Mouse (Mus musculus) frontal cortex, postnatal 25 days (tissue): Measurements from ENCODE around the gene Rac3.
A peak's percentile ranks its signal among the peaks of the same experiment; 100 is the strongest.
"Not testable (repeated sequence)": the region's sequence is repeated elsewhere in the genome, so short reads cannot be mapped to it uniquely, and the experiment has no call there.

ENCODE experiments used
- DNase-seq, 2 experiments: peaks; one replicate each; pipeline ENCODE4 v3.0.0; 2022; ENCODE audit warnings: low spot score in 2 of 2

Rac3 gene

DNA sequence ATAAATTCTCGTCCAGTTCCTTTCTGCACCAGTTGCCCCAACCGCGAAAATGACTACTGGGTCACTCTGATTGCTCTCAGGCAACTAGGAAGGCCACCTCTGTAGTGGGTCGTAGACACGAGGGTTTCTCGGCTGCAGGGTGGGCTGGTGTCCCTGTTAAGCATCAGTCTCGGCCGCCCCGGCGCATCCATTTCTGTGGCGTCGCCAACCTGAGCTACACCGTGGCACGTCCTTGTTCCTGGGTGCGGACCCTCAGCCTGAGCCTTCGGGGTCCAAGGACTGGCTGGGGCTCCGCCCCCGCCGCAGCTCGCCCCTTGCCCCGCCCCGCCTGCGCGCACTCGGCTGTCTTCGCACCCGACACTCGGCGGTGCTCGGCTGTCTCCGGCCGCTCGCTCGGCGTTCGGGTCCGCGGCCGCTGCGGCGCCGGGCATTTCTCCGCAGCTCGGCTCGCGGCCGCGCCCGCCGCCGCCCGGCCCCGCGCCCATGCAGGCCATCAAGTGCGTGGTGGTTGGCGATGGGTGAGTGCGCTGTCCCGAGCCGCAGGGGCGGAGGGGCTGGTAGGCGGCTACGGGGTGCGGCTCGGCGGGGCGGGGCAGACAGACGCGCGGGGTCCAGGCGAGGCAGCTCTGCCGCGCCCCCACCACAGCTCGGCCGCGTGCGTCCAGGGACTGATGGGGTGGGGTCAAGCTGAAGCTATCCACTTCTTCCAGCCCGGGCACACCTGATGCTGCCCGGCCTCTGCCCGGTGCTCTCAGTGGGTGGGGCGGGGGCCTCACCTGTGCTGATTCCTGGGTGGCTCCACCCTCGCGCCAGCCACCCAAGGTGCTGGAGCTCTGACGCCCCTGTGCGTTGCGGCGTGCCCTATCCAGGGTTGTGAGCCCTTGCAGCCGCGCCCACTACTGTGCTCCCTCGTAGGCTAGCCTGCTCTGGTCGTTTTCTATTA, at the start of gene Rac3:
TSS of gene Rac3 (plus strand) at position 347 of the 943 bp plus-strand sequence.
- DNase-seq: peak in 1 of 2 experiments; percentile 43

DNA sequence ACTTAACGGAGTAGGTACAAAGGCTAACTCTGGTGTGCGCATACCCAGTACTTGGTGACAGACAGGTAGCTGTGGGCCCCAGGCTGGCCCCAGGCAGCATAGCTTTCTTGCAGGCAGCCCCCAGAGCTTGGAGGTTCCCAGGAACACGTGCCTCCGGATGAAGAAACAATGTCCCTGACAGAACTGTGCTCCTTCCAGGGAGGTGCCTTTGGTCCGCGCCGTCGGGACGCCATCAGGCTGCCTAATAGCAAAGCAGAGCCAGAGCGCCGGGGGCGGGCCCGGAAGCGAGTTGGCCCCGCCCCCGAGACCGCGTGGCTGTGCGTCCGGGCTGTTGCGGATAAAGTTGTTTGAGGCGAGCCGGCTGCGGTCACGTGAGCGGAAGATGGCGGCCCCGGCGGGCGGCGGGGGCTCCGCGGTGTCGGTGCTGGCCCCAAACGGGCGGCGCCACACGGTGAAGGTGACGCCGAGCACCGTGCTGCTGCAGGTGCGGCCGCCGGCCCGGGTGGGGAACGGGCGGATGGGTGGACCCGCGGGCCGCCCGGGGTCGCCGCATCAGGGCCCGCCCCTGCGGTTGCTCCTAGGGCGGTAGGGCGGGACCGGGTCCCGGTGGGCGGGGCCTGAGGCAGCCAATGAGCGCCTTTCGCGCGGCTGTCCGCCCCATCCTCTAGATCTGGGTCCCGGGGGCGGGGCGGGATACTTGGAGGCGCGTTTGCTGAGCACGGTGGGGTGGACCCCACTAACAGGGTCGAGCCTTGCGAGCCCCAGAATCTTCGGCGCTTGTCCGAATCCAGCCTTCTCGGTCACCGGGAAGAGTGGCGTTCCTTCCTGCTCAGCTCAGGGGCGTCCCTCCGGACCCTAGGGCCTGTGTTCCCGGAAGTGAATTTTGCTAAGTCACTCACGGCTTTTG, 48.3 kb upstream of the Rac3 start, which contains the start of gene Aspscr1:
TSS of gene Aspscr1 (plus strand) at position 287 of the 907 bp plus-strand sequence.
- peak; percentile 85 to 86 for DNase-seq

DNA sequence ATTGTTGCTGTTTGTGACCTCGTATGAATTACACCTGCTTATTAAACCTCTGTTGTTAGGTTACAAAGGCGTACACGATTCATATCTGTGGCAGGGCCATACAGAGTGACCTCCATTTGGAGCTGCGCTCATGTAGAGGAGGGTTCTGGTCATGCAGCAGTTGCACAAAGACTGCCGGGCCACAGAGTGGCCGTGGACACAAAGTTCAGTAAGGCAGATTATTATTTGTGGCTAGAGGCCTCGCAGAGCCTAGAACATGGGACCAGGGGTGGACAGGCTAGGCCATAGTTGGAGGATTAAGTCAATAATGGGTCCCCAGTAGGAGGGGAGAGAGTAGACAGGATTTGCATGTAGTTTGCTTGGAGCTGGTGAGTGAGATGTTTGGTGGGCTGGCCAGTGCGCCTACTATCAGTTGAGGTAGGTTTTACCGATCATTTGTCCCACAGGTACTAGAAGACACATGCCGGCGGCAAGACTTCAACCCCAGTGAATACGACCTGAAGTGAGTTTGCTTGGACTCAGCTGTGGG, 47.6 kb upstream of the Rac3 start:
- no peak for DNase-seq

DNA sequence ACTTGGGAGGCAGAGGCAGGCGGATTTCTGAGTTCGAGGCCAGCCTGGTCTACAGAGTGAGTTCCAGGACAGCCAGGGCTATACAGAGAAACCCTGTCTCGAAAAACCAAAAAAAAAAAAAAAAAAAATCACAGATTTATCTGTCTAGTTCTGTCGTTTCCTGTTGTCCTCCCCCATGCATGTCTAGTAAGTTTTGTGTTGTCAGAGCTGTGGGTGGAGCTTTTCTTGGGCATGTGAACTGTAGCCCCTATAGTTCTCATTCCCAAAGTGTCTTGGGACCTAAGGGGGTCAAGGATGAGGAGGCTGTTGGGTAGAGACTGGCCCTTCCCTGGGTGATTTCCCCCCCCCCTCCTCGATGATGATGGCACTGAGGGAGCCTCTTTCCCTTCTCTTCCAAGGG, 45.4 kb upstream of the Rac3 start:
- not testable (repeated sequence) for DNase-seq

DNA sequence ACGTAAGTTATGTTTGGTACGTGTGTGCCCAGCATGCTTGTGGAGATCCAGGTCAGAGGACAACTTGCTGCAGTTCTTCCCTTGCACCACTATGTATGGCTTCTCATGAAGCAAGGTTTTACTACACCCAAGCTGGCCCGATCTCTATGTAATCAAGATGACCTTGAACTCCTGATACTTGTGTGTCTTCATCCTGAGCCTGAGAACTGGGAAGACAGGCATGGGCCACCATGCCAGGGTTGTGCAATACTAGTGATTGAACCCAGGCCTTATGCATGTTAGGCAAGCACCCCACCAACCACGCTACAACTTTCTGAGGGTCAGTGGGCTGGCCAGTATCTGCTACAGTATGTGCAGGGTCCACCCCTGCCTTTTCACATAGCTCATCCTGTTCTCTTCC, 44.3 kb upstream of the Rac3 start:
- no peak for DNase-seq

DNA sequence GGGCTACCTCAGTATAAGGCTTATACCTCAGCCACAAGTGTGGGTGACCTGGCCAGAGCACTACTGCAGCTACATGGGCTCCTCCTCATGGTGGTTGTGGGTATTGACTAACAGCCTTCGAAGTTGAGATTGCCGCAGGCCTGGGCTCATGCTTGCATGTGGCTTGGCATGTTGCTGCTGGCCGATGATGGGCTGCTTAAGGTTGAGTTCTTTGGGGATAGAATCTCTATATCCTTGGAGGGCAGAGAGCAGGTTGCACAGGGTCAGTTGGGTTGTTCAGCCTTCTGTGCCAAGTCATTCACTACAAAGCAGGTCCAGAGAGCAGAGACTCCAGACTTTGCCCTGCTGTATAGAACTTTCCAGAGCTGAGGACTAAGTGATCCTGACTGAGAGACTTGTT, 41.4 kb upstream of the Rac3 start:
- no peak for DNase-seq

DNA sequence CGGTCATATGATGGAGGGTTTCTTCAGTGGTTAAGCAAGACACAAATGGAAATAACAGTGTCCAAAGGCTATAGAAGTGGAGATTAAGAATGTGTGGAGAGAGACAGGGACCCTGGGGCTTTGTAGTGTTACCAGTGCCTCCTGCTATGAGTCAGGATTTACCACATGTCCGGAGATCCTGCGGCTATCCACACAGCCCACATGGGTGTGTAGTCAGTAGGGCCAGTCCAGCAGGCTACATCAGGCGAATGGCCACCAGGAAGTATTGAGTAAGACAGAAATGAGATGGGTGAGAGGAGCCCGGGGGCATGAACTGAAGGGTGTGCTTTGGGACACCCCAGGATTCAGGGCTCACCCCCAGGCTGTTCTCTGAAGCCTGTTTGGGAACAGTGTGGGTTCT, 38.6 kb upstream of the Rac3 start:
- no peak for DNase-seq

DNA sequence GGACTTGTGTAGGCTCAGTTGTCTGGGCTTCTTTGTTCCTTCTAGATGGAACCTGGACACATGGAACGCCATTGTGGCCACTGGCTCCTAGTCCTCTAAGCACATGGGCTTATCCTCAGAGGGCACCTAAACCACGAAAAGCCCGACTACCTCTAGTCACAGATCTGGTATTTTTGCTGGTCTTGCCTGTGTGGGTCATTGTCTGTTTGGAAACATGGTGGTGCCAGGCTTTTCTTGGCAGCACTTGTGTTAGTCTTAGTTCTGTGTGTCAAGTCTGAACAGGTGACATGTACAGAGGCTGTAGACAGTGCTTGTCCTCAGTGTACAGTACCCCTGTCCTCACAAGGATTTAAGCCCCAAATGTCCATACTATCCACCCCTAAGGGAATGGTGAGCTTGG, 37.7 kb upstream of the Rac3 start:
- no peak for DNase-seq

DNA sequence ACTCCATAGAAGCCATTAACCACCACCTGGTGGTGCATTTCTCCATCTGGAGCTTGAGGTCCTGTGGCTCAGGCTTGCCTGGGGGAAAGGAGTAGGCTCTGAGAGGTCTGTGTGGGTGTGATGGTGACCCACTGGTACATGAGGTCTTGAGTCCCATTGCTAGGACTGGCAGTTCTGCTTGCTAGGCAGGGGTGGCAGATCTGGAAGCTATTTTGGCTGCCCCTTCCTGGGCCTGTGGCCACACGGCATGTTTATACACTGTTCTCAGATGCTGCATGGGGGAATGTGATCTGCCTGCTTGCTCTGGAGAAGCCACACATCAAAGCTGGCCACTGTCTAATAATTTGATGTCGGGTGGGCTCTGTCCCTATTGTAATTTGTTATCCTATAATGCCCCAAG, 37.2 kb upstream of the Rac3 start:
- no peak for DNase-seq

DNA sequence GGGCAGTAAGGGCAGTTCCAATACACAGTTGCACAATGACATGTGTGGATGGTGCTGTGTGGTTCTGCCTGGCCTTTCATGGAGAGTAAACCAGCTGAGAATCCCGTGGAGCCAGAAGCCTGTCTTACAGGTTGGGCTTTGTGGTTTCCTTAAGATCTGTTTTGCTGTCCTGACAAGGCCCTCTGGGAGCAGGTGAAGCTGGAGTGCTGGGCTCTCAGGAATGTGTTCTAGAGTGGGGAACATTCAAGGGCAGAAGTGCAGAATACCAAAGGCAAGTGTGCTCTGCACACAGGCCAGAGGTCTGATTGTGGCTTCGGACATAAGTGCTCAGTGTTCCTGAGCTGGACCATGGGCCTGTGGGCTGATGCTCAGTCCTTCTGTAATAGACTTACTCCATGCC, 36.6 kb upstream of the Rac3 start:
- DNase-seq: no peak

DNA sequence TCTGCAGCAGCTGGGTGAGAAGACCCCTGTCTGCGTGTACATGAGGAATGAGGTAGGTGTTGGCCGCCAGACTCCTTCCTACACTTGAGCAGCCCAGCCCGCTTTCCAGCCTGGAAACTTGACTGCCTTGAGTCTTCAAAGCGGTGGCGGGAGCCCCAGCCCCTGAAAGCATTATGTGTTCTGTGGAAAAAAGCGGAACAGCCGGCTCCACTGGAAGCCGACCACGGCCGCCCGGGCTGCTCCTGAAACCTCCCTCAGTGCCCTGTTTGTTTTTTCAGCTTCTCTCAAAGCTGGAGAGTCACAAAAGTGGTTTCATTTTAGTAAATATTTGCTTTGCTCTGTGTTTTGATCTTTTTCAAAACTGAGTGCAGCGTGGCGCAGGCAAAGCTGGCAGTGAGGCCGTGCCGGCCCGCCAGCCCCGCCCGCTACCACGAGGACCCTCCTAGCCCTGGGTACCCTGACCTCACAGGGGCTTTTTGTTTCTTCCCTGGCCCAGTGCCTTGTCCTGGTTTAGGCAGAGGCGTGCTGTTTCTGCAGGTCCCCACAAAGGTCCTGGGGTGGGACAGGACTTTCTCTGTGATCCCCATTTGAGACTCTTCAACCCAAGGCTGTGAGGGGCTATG, 34.5 kb upstream of the Rac3 start:
- DNase-seq: no peak

DNA sequence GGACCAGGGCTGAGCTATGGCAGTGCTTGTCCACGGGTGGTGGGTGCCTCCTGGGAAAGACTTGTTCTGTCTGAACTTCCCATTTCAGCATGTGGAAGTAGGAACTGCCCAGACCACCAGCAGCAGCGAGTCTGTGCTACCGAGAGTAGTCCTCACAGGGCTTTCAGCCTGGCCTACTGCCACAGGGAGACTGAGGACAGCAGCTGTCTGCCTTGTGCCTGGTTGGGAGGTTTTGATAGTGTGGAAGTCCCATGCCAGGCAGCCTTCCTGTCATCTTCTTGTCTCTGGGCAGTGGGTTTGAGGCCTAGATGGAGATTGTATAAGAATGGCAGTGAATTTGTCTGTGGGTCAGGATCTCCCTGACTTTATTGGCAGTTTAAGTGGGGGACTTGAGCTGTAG, 31.9 kb upstream of the Rac3 start:
- no peak for DNase-seq

DNA sequence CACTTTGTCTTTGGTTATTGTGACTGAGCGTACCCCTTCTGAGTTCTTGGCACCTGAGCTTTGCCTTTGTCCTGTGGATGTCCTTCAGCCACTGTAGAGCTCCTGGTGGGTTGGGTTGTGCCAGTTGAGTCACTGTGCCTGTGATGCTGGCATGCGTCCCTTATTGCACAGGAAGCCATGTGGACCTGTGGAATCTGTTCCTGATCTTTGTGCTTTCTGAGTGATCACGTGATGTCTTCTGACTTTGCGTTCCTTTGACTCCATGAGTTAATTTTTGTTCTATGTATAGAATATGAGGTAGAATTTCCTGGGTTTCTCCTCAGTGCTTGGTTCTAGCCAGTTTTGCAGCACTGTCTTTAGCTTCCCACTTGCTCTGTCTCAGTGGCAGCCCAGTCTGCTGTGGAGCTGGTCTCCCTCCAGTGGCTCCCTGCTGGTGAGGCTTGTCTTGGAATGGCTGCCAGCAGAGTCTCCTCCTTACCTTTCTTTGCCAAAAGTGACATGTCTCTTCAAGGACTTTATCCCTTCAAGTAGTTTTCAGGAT, 28.7 kb upstream of the Rac3 start:
- no peak for DNase-seq

DNA sequence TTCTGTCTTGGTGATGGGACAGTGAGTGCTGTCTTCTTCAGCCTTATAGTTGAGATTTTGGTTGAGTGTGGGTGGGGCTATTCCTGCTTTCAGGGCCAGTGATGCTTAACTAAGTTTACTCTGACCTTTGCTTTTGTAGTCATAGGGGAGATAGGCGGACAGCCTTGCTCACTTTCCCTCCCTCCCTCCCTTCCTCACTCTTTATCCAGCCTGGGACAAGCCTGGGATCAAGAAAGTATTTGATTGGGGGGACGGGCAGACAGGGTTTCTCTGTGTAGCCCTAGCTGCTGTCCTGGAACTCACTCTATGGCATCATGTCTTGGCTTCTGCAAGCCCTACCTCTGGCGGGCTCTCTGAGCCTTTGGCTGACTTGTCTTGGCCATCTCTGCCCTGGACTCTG, 27.8 kb upstream of the Rac3 start:
- DNase-seq: no peak

DNA sequence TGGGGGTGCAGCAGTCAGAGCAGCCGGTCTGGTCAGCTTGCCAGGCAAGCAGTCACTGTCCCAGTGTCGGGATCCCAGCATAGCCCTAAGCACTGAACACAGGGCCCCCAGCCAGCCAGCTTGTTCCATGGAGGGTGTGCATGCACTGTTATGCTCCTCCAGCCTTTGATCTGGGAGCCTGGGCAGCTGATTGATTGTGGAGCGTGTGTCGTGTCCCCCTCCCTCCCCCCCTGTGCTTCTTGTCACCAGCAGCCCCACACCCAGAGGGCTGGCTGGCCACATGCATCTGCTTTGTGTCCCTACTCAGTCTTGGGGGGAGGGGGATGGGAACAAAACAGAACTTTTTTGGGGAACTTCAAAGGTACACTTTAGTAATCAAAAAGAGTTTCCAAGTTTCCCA, 26.1 kb upstream of the Rac3 start:
- DNase-seq: no peak

DNA sequence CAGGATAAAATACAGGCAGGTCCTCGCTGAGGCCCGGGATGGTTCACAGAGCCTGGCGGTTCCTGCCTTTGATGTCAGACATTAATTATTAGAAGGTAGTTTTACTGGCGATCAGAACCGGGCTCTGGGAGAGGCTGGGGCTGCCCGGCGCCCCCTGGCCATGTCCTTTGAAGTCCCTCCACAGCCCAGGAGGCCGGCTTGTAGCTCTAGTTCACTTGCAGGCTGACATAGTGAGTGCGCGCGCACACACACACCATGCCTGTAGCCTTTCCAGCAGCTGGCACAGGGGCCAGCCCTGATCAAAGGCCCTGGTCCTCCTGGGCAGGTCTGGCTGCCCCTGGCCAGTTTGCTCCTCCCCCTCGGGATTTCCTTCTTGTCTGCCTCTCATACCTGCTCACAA, 25.6 kb upstream of the Rac3 start:
- no peak for DNase-seq

DNA sequence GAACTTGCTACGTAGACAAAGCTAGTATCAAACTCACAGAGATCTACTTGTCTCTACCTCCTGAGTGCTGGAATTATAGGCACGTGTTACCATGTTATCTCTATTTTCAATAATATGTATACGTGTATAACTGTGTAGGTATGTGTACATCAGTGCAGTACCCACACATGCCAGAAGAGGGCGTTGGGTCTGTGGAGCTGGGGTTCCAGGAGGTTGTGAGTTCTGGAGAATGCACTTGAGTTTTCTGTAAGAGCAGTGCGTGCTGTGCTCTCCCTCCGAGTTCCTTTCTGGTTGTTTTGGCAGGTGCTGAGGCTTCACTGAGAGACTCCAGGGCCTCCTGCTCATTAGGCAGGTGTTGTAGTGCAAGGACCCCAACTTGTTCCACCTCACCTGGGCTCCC, 24.7 kb upstream of the Rac3 start:
- DNase-seq: no peak

DNA sequence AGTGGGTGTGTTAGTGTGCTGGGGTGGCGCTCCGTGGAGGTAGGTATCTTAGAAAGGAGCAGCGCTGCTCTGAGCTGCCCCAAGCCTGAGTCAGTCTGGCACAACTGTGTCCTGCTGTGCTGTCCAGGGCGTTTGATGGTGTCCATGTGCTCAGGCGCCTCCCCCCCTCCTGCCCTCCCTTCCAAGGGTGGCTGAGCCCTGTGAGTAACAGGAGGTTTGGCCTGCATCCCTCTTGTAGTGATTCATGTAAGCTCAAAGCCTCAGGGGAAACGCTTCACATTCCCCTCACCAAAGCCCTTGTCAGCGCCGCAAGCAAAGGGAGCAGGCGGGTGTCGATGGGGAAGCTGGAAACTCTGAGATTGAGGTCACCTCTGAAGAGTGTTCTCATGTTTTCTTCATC, 23.5 kb upstream of the Rac3 start:
- DNase-seq: no peak

DNA sequence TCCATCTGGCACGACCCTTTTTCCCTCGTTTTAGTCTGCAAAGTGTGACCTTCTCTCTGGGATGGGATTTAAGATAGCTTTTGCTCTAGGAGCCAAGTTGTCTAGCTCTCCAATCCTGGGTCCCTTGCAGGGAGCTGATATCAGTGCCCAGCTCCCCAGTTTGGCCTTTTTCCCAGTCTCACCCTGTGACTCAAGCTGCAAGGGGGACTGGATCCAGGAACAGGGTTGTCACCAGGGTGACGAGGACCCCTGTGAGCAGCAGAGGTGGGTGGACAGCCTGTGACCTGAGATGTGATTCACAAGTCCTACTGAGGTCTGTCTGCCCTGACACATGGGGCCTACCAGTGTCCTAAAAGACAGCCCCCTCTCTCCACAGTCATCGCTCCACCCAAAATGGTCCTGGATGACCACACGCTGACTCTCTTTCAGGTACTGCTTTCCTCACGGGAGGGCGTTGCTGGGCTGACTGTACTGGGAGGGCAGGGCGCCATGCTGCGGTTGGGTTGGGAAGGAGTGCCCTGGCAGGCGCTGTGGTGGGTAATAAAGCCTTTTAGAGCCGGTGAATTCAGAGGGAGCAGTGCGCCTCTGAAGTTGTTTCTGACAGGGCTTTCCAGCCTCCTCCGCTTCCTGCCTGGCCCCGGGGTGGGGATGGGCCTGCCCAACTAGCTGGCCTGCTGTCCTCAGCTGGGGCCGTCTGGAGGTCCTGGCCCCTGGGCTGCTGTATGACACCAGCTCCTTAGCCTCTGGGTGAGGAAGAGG, 17.4 kb upstream of the Rac3 start:
- no peak for DNase-seq

DNA sequence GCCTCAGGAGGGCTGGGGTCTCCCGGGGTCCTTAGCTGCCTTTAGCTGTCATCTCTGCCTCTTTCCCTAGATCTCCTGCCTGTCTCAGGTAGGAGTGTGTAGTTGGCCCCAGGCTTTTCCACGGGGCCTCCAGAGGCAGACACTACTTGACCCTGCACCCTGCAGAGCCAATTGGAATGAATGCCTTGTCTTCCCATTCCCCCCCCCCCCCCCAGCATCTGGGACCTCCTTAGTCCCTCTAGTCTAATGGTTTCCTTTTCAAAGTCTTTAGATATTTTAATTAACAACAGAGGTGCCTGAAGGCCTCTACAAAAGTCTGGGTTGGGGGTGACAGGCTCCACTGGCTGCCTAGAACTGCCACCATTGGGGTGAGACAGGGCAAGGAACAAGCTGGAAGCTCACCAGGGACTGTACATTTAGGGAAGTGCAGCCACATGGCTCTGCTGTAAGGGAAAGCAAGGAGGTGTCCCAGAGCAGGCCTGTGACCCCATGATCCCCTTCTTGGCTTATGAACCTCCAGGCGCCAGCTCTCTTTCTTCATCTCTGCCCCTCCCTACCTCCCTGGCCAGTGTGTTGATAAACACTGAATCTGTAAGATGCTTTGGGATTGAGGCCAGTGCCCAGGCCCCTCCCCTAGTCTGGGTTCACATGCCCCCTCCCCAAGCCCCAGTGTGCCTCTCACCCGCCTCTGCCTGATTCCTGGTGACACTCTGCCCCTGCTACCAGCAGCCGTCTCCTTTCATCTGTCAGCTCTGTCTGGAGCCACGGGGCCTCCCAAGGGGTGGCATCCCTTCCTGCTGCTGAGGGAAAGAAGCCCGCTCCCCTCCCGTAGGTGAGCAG, 16.6 kb upstream of the Rac3 start:
- DNase-seq: no peak
